Mouse (Mus musculus) heart, postnatal 10 days (tissue): ENCODE measurements around the gene Rufy1. TPM values are rescaled to one million over a fixed set of nuclear protein-coding genes. Genes with fewer than 3 reads are reported as not detected.

Experiments
- DNase-seq, 2 experiments: peaks; one replicate each; pipeline ENCODE4 v3.0.0; 2021
- intact Hi-C: fragments of 180-260 bp; cut with DNase I; formaldehyde crosslinking; loops from one replicate; pipeline ENCODE4 v1.15.1; 2025
- total RNA-seq, 2 experiments: library from RNA; stranded (reverse); gene quantifications; 2 replicates each; pipeline ENCODE4 v1.2.3; 2021

The Rufy1 gene
- total RNA-seq, 2 experiments from 2014 or later = 25.8 to 33.1 TPM

DNA sequence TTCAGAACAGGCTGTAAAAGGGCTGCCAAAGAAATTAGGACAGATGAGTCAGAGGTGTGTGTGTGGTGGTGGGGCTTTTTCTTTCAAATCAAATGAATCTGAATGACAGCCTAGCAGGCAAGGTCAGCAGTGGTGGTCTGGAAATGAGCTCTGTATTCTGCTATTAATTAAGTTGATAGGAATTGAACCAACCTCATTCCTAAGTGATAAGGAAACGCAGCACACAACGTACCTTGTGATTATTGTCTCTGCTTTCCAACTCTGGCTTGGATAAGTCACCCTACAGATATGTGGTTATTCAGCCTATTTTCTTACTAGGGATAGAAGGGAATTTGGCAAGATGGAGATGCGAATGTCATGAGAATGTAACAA, 1.1 kb upstream of the Rufy1 start:
- intact Hi-C loops = loop anchor here (5.0 kb wide), 1 partner anchor 55 kb away; the partner anchor contains the start of gene Hnrnph1
- DNase-seq = no peak

DNA sequence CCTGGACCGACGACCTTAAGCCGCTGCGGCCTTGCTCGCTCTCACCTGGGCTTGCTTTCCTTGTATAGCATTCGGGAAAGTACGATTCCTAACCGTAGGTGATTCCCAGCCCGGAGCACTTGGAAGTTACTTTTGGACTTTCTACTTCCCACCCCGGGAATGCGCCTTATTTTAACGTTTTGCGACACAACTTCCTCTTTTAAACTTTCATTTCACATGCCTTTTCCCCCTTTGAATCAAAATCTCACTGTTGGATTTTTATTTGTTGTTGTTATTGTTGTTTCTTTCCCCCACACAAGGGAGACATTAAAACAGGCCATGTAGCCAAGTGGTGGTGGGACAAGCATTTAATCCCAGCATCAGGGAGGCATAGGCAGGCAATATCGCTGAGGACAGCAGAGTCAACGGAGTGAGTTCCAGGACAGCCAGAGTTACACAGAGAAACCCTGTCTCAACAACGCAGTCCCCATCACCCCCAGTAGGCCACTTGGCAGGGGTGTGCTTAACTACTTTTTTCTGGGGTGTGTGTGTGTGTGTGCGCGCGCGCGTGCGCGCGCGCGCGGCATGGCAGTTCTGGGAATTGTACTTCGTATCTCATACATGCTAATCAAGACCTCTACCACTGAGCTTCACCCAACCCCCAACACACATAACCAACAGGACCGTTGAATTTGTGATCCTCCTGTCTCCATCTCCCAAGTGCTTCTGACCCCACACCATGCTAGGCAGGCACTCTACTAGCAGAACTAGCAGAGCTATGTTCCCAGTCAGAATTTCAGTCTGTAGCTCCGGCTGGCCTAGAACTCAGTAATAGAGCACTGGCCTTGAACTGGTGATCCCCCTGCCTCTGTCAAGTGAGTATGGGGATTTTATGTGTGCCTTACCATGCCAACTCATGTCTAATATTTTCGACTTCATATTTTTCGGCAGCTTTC, 476 bp upstream of the Rufy1 start:
- intact Hi-C loops = loop anchor here (5.0 kb wide), 1 partner anchor 54 kb away; the partner anchor contains the start of gene Hnrnph1
- peak; percentile 27 to 49 for DNase-seq

DNA sequence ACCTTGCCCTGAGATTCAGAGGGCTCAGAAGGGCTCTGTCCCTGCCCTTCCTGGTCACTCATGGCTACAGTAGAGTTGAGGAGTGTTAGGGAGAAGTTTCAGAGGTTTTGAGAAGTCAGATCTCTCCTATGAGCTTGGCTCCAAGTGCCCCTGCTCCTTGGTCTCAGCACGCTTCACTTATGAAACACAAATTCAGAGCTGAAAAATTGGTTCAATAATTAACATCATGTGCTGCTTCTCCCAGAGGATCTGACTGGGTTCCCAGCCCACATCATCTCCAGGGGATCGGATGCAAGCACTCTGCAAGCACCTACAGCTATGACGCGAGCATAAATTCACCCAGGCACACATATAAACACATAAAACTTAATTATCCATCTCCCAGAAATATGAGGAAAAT, 4.9 kb downstream of the Rufy1 start:
- intact Hi-C loops = no loop called here
- no peak for DNase-seq

DNA sequence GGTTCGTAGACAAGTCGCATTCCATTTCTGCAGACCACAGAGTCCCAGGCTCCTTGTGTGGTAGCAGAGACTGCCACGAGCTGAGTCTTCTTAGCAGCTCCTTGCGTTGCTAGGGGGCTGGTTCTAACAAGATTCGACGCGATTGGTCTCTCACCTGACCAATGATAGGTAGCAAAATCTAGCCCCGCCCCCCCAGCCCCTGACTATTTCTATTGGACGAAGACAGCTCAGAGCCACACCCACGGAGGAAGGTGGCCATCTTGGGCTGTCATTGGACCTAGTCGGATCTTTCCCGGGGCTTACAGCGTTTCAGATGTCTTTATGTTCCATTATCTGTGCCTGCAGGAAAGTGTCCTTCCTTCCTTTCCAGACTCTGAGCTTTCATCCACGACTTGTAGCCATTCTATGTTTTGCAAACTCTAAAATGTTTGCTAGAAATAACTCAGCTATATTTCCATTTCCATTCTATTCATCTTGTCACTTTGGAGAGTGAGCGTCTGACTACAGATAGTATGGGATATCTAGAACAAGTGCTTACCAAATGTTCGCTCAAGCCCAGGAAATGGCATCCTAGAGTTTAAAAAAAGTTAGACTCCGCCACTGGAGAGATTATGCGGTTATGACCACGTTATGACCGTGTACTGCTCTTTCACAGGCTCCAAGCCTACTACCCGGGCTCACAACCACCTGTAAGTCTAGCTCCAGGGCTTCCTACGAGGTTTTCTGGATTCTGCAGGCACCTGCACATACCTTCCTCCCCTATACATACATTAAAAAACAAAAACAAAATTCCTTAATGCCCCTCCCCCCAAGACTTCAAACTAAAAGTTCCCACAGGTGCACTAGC, 8.8 kb downstream of the Rufy1 start:
- intact Hi-C loops = no loop called here
- peak in 1 of 2 experiments; percentile 40 for DNase-seq

DNA sequence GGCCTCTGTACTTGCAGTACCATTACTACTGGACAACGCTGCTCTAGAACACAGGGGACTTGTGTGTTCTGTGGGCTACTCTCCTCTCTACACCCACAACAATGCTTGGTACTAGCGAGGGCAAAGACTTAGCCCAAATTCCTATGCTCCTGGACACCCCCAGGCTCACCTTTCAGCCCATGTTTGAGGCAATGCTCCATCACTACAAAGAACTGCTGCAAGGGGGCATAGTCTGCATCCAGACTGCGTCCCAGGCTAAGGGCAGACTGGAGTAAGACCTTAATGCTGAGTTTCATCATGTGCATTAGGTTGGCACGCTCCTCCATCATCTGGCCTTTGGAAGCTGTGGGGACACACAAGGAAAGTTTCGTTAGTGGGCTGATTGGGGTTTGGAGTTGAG, 9.5 kb downstream of the Rufy1 start:
- DNase-seq = no peak
- intact Hi-C loops = no loop called here

DNA sequence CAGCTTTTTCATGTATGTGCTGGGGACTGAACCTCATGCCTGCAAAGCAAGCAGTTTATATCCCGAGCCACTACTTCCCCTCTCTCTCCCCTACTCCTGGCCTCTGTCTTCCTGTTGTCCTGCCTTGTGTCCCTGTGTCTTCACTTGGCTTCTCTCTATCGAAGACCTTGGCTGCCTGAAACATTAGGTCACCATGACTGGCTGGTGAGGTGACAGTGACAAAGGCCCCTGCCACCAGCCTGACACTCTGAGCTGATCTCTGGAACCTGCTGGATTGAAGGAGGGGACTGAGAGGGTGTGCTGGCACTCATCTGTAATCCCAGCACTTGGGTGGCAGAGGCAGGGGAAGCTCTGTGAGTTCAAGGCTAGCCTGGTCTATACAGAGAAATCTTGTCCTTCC, 13.1 kb downstream of the Rufy1 start:
- intact Hi-C loops = no loop called here
- DNase-seq = no peak

DNA sequence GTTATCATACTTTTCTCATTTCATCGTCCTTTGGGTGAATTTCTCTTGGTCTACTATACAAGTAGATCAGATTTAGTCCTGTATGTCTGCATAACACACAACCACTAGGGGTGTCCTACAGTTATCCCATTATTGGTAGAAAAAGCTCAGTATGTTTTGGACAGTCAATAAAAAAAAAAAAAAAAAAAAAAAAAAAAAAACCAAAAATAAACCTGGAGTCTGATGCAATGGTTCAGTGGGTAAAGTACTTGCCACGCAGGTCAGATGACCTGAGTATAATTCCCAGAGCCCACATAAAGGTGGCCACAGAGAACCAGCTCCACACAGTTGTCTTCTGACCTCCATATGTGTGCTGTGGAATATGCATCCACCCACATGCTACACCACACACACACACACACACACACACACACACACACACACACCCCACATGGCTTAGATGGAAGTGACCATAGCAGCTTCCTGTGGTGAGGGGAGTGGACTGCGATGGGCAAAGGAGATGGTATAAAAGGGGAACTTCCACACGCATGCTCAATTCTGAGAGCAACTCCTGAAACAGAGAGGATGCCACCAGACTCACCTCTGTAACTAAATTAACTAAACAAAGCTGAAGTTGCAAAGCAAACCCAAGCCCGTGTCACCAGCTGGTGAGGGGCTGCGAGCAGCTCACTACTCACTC, 15.2 kb downstream of the Rufy1 start:
- DNase-seq = no peak

DNA sequence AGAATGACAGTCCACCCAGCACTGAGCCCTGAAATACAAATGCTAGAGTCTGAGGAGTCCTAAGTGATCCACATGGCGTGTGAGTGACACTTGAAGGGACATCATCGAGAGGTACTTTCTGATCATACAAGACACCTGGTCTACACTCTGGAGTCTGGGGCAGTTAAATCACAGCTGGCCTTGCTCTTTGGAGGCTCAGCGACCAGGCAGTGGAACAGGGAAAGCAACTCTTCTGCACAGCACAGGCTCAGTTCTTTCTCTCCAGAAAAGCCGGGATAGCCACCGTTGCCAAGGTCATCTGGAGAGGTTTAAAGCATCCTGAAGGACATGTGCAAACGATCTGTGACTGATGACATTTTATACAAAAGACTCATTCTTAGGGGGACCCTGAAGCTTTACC, 23.7 kb downstream of the Rufy1 start:
- intact Hi-C loops = no loop called here
- DNase-seq = no peak

More for the DNA sequence above, 15.2 kb downstream of the Rufy1 start:
- intact Hi-C loops = no loop called here

DNA sequence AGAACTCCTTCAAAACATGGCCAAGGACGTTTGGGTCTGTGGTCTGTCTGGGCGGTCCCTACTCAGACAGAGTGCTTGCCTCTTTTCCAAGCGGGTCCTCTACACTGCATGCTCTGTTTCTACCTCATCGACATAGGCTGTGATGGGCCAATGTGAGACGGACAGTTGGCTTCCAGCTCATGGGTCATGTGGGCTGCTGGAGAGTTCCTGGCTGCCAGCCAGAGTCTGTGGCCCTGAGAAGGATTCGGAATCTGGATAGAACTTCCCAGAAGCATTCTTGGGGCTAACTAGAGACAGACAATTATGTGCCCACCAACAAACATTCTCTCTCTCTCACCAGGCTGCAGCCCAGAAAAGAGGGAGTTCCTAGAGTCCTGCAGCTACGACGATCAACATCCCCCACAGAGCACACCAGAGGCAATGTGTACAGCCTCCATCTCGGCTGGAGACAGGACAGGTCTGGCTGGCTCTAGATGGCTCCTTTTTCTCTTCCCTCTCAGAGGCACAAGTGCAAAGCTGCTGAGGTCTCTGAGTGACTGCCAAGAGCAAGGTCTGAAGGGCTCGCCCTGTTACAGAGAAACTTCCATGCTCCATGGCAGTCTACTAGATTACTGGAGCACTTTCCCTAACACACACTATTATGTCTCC, 27.4 kb downstream of the Rufy1 start:
- intact Hi-C loops = no loop called here
- peak; percentile 71 to 73 for DNase-seq

DNA sequence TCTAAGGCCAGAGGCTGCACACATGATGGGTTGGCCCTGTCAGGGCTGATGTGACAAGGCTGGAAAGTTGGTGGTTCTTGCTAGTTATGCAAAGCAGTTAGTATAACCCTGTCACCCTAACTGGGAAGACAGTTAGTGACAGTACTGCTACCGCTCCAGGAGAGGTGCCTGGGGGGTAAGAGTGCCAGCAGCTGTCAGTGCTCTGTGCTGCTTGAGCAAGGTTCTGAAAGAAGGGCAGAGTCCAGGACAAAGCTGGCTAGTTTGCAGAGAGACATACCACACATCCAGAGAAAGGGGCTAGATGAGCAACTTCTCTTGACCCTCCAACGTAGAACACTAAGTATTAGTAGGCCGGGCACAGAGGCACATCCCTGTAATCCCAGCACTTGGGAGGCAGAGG, 28.4 kb downstream of the Rufy1 start:
- no peak for DNase-seq
- intact Hi-C loops = no loop called here

DNA sequence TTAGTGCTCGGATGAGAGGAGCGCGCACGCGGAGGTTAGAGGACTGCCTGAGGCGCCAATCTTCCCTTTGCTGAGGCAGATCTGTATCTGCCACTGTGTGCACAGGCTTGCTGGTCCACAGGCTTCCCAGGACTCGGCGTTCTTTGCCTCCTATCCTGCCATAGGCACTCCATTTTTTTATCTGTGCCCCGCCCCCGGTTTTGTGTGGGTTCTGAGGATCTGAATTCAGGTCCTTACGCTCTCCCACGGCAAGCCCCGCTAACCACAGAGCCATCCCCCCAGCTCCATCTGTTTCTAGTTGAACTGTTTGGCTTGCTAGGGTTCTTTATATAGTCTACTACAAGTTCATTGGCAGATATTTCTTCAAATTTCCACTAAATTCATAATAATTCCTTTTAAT, 32.1 kb downstream of the Rufy1 start:
- intact Hi-C loops = no loop called here
- no peak for DNase-seq

DNA sequence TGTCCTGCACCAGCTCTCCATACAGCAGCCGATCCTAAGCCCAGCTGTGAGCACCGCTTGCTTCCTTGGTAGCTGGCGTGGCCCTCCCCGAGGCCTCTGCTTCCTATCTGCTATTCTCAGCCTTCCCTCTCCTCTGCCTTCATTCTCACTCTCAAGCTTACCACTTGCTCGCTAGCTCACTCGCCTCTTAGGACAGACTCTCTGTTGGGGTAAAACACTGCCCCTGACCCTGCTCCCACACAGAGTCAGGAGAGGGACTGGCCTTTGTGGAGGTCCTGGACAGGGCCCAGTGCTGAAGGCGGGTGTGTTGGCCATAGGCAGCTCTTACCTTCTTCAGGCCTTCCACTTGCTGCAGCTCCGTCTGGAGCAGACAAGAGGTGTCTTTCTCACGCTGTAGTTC, 33.6 kb downstream of the Rufy1 start:
- no peak for DNase-seq
- intact Hi-C loops = no loop called here

DNA sequence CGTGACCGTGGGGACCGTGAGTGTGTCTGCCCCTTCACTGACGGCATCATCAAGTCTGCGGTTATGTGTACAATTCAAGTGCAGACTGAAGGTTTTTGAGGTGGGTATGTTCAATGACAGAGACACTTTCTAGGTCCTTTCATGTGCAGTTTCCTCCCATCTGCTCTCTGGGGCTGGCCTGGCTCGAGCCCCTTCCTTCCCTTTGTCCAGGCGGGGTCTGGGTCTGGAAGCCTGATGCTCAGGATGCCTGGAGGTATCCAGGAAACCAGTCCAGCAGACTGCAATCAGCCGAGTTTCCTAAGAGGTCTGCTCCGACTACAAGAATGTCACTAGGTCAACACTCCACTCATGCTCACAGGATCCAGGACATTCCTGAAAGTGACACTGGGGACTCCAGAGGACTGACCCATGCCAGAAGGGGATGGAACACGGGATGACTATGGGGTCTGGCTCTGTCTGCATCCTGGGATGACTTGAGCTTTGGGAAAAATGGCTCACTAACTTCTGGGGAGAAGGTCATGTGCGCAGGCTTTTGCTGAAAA, 34.1 kb downstream of the Rufy1 start:
- no peak for DNase-seq
- intact Hi-C loops = no loop called here

DNA sequence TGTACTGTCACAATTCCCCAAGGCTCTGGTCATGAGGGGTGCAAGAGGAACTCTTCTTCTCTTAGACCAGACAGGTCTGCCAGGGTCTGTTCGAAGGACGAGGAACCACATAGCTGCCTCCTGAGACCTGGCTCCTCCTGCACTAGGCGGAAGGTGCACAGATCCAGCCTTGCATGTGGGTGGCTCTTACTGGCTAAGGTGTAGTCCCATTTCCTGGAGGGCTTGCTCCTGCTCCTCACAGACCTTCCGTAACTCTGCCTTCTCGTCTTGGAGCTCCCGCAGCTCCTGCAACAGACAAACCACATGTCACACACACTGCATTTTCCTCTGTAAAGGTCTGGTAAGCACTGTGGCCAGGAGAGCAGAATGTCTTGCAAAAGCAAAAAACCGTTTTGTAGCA, 36.2 kb downstream of the Rufy1 start:
- intact Hi-C loops = no loop called here

DNA sequence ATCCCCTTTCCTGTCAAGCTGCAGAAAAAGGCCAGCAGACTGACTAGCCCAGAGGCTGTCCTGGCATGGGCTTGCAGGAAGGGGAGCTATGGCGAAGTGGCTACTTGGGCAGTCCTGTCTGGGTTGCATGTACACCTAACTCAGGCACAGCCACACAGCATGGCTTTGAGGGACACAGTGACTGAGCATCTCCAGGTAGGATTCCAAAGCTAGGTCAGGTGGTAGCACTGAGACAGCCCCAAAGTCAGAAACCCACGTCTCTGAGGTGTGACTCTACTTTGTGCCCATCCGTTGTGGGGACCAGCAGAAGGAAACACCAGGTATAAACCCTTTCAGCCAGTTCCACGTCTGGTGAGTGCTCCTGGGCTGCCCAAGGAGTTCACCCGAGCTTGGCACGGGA, 37.6 kb downstream of the Rufy1 start:
- intact Hi-C loops = no loop called here

More for the DNA sequence above, 36.2 kb downstream of the Rufy1 start:
- no peak for DNase-seq

DNA sequence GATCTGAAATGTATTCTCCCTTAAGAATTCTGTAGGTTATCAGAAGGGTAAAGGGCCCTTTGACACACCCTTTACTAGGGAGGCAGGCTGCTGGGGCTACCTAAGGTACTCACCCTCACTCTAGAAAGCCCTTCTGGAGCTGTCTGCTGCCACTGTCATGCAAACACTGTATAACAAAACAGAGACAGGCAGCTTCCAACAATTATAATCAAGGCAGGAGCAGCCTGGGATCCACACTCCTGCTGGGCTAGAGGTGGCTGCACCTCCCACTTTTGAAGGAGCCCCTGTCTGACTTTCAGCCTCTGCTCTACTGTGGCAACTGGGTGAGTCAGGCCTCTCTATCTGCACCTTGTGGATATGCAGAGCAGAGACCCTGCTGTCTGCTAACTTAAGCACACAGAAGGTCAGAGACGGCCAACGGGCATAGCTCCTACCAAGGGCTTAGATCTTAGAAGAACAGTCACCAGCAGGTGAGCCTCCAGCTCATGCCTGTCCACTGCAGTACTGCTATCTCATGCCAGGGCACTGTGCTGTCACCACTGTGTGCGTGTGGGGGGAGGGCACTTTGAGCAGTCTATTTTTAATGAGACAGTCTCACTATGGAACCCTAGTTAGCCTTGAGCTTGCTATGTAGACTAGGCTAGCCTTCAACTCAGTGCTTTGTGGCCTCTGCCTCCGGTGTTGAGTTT, 39.5 kb downstream of the Rufy1 start:
- peak in 1 of 2 experiments; percentile 35 for DNase-seq
- intact Hi-C loops = no loop called here

More for the DNA sequence above, 37.6 kb downstream of the Rufy1 start:
- DNase-seq = no peak

DNA sequence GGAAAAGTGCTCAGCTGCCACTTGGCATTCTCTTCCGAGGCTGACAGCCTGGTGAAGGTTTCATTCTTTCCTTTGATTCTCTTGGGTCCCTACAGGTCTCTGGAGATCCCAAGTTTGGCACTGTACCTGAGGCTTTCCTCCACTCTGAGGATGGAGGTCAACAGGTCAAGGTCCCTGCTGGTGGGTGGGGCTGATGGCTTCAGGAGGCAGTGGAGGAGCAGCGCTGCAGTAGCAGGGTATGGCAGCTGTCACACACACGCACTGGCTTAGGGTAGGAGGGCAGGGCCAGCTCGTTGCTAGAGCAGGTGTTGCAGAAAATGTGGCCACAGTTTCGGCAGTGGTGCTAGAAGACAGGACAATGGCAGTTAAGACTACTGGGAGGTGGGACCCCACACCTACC, 41.3 kb downstream of the Rufy1 start:
- intact Hi-C loops = no loop called here
- DNase-seq = no peak

DNA sequence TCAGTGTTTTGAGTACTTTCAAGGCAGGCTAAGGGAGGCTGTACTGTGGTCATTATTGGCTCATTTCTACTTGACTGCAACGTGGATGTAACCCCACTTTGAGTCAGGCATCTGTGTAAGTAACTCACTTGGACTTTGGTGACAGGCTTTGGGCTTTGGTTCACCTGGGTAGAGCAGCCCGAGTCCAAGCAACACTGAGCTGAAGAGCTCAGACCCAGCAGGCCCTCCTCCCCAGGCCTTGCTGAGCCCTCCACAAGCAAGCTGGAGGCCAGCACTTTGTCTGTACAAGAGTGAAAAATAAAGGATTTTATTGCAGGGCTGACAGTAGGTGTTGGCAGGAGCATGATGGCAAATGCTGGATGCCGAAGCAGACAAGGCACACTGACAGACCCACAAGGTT, 41.9 kb downstream of the Rufy1 start:
- intact Hi-C loops = no loop called here
- DNase-seq = no peak

DNA sequence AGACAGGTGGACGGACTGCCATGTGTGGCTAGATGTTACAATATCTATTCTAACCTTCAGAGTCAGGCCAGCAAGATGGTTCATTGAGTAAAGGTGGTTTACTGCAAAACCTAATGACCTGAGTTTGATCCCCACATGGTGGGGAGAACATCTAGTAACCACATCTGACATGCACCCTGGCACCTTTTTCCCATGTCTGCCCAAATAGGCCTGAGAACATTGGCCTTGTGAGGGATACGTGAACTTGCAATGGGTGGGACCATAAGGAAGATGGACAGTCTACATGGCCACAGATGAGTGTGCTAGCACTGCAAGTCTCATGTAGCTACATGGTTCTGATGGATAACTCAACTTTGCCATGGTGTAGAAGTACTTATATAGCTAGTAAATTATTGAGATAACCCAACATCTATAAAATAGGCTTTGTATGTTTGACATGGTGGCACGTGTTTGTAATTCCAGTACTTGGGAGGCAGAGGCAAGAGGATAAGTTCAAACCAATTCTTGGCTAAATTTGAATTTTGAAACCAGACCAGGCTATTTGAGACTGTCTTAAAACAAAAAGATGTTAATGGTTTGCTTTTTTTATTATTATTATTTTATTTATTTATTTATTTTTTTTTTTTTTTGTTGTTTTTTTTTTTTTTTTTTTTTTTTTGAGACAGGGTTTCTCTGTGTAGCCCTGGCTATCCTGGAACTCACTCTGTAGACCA, 42.6 kb downstream of the Rufy1 start:
- intact Hi-C loops = loop anchor here (1.0 kb wide), 1 partner anchor 8 kb away; no protein-coding TSS in a partner anchor
- DNase-seq = no peak
